Mouse (Mus musculus) gastrocnemius, postnatal 25 days (tissue): ENCODE measurements around the gene Selenon. TPM values are rescaled to one million over a fixed set of nuclear protein-coding genes. Genes with fewer than 3 reads are reported as not detected.

Experiments used
- DNase-seq: peaks from one replicate; pipeline ENCODE4 v3.0.0; 2022
- total RNA-seq, 2 experiments: library from RNA; stranded (reverse); gene quantifications; 1 replicate in 1 of 2; 2 replicates in 1 of 2; pipeline ENCODE4 v1.2.3; 2021

The Selenon gene
- total RNA-seq, 2 experiments from 2014 or later: 6.5 to 7.2 TPM

- DNase-seq: no peak
Observed at GRCm38 (mm10) chr4:134578407-134578806, 26.4 kb upstream of the Selenon start.

- DNase-seq: no peak
Observed at GRCm38 (mm10) chr4:134577281-134577680, 25.3 kb upstream of the Selenon start.

GRCm38 (mm10) chr4:134575486-134575885 is 23.5 kb upstream of the Selenon start:
- no peak for DNase-seq

- peak; percentile 65 for DNase-seq
Observed at GRCm38 (mm10) chr4:134572449-134573300, 20.7 kb upstream of the Selenon start.

- DNase-seq: no peak
Observed at GRCm38 (mm10) chr4:134570704-134571451, 18.9 kb upstream of the Selenon start.

GRCm38 (mm10) chr4:134569831-134570230 is 17.9 kb upstream of the Selenon start:
- no peak for DNase-seq

DNA sequence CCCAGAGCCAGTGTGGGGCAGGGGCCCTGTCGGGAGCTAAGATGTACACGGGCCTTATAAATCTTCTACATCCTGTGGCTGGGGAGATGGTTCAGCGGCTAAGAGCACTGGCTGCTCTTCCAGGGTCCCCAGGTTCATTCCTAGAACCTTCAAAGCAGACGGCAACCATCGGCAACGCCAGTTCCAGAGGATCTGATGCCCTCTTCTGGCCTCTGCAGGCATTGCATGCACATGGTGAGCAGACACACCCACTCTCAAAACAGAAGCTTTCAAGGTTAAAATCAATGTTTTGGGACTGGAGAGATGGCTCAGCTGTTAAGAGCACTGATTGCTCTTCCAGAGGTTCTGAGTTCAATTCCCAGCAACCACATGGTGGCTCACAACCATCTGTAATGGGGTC is 17.2 kb upstream of the Selenon start:
- DNase-seq: no peak

DNA sequence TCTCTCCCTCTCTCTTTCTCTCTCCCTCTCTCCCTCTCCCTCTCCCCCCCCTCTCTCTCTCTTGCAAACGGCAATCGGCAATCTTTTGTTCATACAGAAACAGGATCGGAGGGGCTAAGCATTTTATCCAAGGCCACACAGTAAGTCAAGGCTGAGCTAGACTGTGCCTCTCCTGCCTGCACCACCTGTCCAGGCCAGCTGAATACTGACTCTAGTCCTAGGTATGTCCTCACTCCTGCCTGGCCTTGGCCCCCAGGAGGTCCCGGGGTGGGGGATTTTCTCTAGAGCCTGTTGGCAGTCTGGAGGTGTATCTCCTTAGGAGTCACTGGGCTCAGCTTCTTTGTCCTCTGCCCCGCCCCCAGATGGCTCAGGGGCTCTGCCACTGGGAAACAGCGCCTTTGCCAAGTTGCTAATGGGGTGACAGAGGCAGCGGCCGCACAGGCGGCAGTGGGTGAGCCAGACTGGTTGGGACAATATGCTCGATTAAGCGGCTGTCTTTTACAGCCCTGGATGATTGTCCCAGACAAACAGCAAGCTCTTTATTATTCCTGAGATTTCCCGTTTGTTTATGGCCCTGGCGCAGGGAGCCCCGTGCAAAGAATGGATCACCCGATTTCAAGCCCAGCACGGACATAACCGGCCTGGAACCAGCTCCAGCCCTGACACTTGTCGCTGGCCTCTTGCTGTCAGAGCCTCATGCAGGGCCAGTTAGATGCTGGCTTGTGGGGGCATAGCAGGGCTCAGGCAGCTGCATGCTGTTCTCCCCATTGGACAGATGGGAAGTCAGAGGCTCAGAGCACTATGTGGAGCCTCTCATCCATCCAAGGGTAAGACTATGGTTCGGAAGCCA is 15.6 kb upstream of the Selenon start:
- DNase-seq: no peak

DNA sequence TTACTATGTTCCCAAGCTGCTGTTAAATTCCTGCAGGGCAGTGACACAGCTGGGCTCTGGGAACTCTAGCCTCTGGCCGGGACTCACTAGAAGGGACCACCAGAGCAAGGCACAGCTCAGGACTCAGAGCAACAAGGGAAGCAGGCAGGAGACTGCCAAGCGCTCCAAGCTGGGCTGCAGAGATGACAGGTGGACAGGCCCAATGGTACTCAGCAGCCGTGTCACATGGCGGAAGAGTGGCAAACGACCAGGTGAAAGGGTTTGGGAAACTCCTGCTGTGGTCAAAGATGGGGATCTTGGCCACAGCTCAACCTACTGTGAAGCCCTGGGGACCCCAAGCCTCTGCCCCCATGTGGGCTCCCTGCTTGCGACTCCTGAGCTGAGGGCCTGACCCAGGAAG is 12.1 kb upstream of the Selenon start:
- no peak for DNase-seq

GRCm38 (mm10) chr4:134563624-134564023 is 11.7 kb upstream of the Selenon start:
- DNase-seq: no peak

GRCm38 (mm10) chr4:134562014-134562413 is 10.0 kb upstream of the Selenon start:
- DNase-seq: no peak

DNA sequence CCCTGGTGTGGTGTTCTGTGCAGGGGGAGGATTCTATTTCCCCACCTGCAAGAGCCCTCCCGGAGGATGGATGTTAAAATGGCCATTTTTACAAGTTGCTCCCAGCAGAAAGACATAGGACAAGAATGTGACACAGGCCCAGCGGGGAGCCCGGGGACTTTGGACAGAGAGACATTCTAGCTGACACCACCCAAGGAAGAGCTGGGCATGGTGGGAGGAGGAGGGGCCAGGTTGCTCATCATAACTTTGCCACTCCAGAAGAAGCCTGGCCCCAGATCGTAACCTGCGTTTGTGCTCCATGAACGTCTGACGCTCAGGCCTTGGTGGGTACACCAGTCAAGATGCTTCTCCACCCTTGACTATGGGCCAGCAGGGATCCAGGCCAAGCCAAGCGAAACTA is 8.7 kb upstream of the Selenon start:
- no peak for DNase-seq

GRCm38 (mm10) chr4:134559154-134559553 is 7.2 kb upstream of the Selenon start:
- no peak for DNase-seq

DNA sequence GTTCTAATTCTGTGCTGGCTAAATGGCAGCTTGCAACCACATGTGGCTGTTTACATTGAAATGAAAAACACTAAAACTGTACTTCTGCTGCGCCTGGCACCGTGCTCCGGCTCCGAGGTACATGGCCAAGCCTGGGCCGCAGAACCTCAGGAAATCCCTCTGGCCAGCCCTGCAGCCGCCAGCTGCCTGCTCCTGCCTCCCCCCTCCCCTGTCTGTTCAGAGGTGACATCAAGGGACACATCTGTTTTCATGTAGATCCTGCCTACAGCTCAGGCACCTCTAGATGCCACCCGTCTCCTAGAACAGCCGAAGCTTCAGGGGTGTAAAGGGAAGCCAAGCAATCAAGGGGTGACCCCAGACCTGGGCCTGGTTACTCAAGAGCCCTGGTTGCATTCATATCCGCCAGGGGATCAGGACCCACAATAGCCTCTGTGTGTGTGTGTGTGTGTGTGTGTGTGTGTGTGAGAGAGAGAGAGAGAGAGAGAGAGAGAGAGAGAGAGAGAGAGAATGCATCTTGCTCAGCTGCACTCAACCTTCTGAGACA is 6.7 kb upstream of the Selenon start:
- DNase-seq: peak; percentile 50

DNA sequence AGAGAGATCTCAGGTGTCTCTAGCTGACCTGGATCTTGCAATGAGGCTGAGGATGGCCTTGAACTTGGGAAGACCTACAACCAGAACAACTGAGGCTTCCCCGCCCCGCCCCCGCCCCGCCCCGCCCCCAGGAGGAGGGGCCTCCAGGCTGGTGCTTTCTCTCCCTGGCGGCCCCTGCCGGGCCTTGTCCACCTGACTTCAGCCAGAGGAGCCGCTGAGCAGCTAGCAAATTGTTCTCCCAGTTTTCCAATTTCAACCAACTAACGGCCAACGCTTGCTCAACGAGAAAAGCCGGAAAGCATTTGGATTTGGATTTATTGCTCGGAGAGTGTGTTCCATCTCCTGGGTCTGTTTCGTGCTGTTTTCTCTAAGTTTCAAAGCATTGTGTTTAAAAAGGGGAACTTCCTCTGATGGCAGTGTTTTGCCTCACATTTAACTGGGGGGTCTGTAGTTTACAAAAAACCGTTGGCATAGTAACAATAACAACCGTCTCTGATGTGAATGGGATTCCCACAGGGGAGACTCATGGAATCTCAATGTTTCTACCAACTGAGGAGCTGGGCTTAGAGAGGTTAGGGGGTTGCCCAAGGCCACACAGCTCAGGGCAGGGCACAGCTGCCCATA is 5.8 kb upstream of the Selenon start:
- DNase-seq: peak; percentile 57

- no peak for DNase-seq
Observed at GRCm38 (mm10) chr4:134555956-134556580, 4.1 kb upstream of the Selenon start.

GRCm38 (mm10) chr4:134553631-134554030 is 1.7 kb upstream of the Selenon start:
- DNase-seq: no peak

DNA sequence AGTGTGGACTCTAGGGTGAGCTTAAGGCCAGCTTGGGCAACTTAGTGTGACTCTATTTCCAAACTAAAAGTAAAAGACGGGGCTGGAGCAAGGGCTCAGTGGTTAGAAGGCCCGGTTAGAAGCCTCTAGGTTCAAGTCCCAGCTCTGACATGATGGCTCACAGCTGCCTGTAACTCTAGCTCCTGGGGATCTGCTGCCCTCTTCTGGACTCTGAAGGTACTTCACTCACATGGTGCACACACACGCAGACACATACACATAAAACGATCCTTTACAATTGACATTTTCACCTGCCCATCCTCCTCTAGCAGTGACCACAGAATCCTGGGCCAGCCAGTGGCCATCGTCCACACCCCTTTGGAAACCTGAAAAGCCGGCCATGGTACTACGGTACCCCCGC is 2.1 kb downstream of the Selenon start:
- no peak for DNase-seq

GRCm38 (mm10) chr4:134548169-134548938 is 3.6 kb downstream of the Selenon start:
- peak; percentile 42 for DNase-seq
